ENCODE assay signal across 20 mouse cellular contexts in the genomic region with DNA sequence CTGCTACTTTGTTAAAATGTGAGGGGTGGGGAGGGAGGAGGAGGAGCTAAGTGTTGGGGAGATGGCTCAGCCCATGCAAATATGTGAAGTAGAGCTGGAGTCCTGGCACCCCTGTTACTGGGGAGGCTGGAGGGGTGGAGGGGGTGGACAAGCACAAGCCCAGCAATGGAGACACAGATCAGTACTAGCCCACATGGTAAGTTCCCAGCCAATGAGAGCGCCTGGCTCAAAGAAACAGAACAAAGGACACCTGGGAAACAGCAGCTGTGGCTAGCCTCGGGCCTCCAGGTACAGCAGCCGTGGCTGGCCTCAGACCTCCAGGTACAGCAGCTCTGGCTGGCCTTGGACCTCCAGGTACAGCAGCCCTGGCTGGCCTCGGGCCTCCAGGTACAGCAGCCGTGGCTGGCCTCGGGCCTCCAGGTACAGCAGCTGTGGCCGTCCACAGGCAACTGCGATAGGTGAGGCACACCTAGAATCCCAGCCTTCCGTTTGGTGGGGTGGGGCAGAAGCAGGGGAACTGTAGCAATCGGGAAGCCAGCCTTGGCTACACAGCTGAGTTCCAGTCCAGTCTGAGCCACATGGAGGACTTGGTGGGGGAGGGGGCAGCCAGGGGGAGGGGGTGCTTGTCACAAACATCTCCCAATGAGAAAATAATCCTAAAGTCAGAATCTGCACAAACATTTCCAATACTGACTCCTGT.
DNase-seq lines count a peak whose midpoint lies in the region; ATAC-seq and TF ChIP-seq lines count a peak whose summit lies in the region.
"Had no signal": no experiment of that assay in that cellular context is flagged by ENCODE, and none has a peak within 500 bp of the region (broad histone marks: within the 10 kb centered on the region; RNA-seq: fewer than 3 reads in every experiment).

No protein-coding gene starts in this region.

- H3K9ac ChIP-seq in midbrain, embryonic 12.5 days (replicated peaks), result no peak overlapping the region
- H3K9ac ChIP-seq in midbrain, embryonic 11.5 days (ENCODE audit: low read length), result no peak overlapping the region
- no peak overlapping the region for H3K9ac ChIP-seq in ES-Bruce4 (ENCODE audit: low read depth, poor library complexity, severe bottlenecking)
- no peak overlapping the region for H3K9ac ChIP-seq in intestine, embryonic 16.5 days (ENCODE audit: low read depth, low read length)

- no peak overlapping the region for H3K4me3 ChIP-seq in midbrain, embryonic 12.5 days
- no peak overlapping the region for H3K4me3 ChIP-seq in midbrain, embryonic 11.5 days (ENCODE audit: low read depth, low read length)
- peak overlapping the region; percentile 4 for H3K4me3 ChIP-seq in ES-Bruce4 (ENCODE audit: low read depth, low read length)
- H3K4me3 ChIP-seq in intestine, embryonic 16.5 days (ENCODE audit: low read length), result no peak overlapping the region
- H3K4me3 ChIP-seq: layer of hippocampus, adult 2 months; limb, embryonic 10.5 days had no signal

- H3K4me1 ChIP-seq in midbrain, embryonic 12.5 days, result peaks cover 17% of the 10 kb centered on the region; the same call in 1 of the 2 replicates
- H3K4me1 ChIP-seq in midbrain, embryonic 11.5 days (ENCODE audit: control insufficient read depth, insufficient read depth, low read length), result peaks cover 2% of the 10 kb centered on the region; the same call in 1 of the 2 replicates
- peaks cover 2% of the 10 kb centered on the region for H3K4me1 ChIP-seq in ES-Bruce4 (ENCODE audit: control insufficient read depth, insufficient read depth, low read length)
- peaks cover 3% of the 10 kb centered on the region; the same call in 1 of the 2 replicates for H3K4me1 ChIP-seq in intestine, embryonic 16.5 days (ENCODE audit: control insufficient read depth, insufficient read depth, low read length)

- WGBS in midbrain, embryonic 12.5 days, result 93% methylated on average over 9 of the region's 10 CpGs
- WGBS in midbrain, embryonic 11.5 days, result 96% methylated on average over 10 of the region's 10 CpGs
- 82% methylated on average over 10 of the region's 10 CpGs for WGBS in intestine, embryonic 16.5 days

- H3K9me3 ChIP-seq in midbrain, embryonic 12.5 days, result no peaks in the 10 kb centered on the region
- no peaks in the 10 kb centered on the region for H3K9me3 ChIP-seq in midbrain, embryonic 11.5 days (ENCODE audit: control insufficient read depth, low read length)
- peaks cover 7% of the 10 kb centered on the region for H3K9me3 ChIP-seq in ES-Bruce4 (replicated peaks; ENCODE audit: control insufficient read depth, insufficient read depth, low read length, poor library complexity, severe bottlenecking)
- H3K9me3 ChIP-seq in intestine, embryonic 16.5 days (ENCODE audit: control insufficient read depth, low read length), result no peaks in the 10 kb centered on the region
- H3K9me3 ChIP-seq: limb, embryonic 10.5 days had no signal

- no peaks in the 10 kb centered on the region for H3K36me3 ChIP-seq in midbrain, embryonic 12.5 days
- no peaks in the 10 kb centered on the region for H3K36me3 ChIP-seq in midbrain, embryonic 11.5 days (ENCODE audit: control insufficient read depth, insufficient read depth, low read length)
- H3K36me3 ChIP-seq in ES-Bruce4 (ENCODE audit: control insufficient read depth, insufficient read depth, low read length, poor library complexity, severe bottlenecking), result no peaks in the 10 kb centered on the region
- no peaks in the 10 kb centered on the region for H3K36me3 ChIP-seq in intestine, embryonic 16.5 days (ENCODE audit: control insufficient read depth, insufficient read depth, low read length)

- peak; percentile 86 for DNase-seq in heart, adult 11 months
- DNase-seq in heart, adult 18-20 months, result no peak
- DNase-seq in midbrain, embryonic 11.5 days (ENCODE audit: low spot score, missing footprints), result no peak
- DNase-seq in gastrocnemius, adult 8-10 months (ENCODE audit: low spot score in 2 of 2), result no peak
- no peak for DNase-seq in urinary bladder, adult 2 months (ENCODE audit: low spot score)
- DNase-seq: adrenal gland, postnatal 25 days; cerebellum, adult 18-20 months; lung, adult 2 months; lung, postnatal 36 days; right cerebral cortex, postnatal 25 days; thymus, postnatal 4 days had no signal

- no peaks in the 10 kb centered on the region for H3K27me3 ChIP-seq in midbrain, embryonic 12.5 days
- H3K27me3 ChIP-seq in midbrain, embryonic 11.5 days (ENCODE audit: control insufficient read depth, insufficient read depth, low read length), result no peaks in the 10 kb centered on the region
- H3K27me3 ChIP-seq in ES-Bruce4 (ENCODE audit: control insufficient read depth, insufficient read depth, low read length, poor library complexity, severe bottlenecking), result no peaks in the 10 kb centered on the region
- H3K27me3 ChIP-seq in intestine, embryonic 16.5 days (replicated peaks; ENCODE audit: control insufficient read depth, insufficient read depth, low read length), result no peaks in the 10 kb centered on the region
- H3K27me3 ChIP-seq: Patski had no signal

- no peak overlapping the region for H3K27ac ChIP-seq in midbrain, embryonic 12.5 days (replicated peaks)
- no peak overlapping the region for H3K27ac ChIP-seq in midbrain, embryonic 11.5 days (ENCODE audit: low read depth, low read length)
- no peak overlapping the region for H3K27ac ChIP-seq in ES-Bruce4 (ENCODE audit: insufficient read depth, low read length)
- H3K27ac ChIP-seq in intestine, embryonic 16.5 days (ENCODE audit: low read length), result no peak overlapping the region
- H3K27ac ChIP-seq: kidney, postnatal 0 days; layer of hippocampus, adult 2 months; limb, embryonic 10.5 days had no signal

- 0 out of 2 replicates have a peak, but pooled peaks have one; percentile 27 for ATAC-seq in midbrain, embryonic 12.5 days (ENCODE audit: low FRiP score, low read depth)
- ATAC-seq in midbrain, embryonic 11.5 days (ENCODE audit: low FRiP score), result no peak
- ATAC-seq in intestine, embryonic 16.5 days, result peak; percentile 63
- ATAC-seq: activated CD4-positive, CD25-positive, alpha-beta regulatory T cell, adult 4 months; Patski had no signal

- no peak overlapping the region for H3K4me2 ChIP-seq in midbrain, embryonic 12.5 days (replicated peaks)
- H3K4me2 ChIP-seq in midbrain, embryonic 11.5 days, result no peak overlapping the region
- no peak overlapping the region for H3K4me2 ChIP-seq in intestine, embryonic 16.5 days (ENCODE audit: low read depth, low read length)
- H3K4me2 ChIP-seq: liver, embryonic 11.5 days had no signal

- no peak for TF ChIP-seq EP300 in ES-Bruce4 (IDR thresholded peaks at IDR 0.05; ENCODE audit: insufficient read depth, low read depth, low read length)

- TF ChIP-seq CTCF in ES-Bruce4 (IDR thresholded peaks at IDR 0.05; ENCODE audit: low read depth, low read length), result no peak

- no peak for TF ChIP-seq POLR2A in ES-Bruce4 (IDR thresholded peaks at IDR 0.05; ENCODE audit: insufficient read depth, low read length)
